Mouse (Mus musculus) layer of hippocampus, postnatal 14 days (tissue): ENCODE measurements around the gene Hoxb1. TPM values are rescaled to one million over a fixed set of nuclear protein-coding genes. Genes with fewer than 3 reads are reported as not detected.

Experiments
- DNase-seq, 2 experiments: peaks; one replicate each; pipeline ENCODE4 v3.0.0; 2021 to 2022; ENCODE audit warnings: low spot score in 2 of 2, mixed read lengths in 1 of 2
- total RNA-seq, 2 experiments: library from RNA; stranded (reverse); gene quantifications; 2 replicates each; pipeline ENCODE4 v1.2.3; 2021

Hoxb1 gene
- total RNA-seq, 2 experiments from 2014 or later: not detected

GRCm38 (mm10) chr11:96348988-96349387 is 16.6 kb upstream of the Hoxb1 start:
- DNase-seq: no peak

GRCm38 (mm10) chr11:96349491-96350340 is 15.8 kb upstream of the Hoxb1 start:
- no peak for DNase-seq

- no peak for DNase-seq
These were observed 15.3 kb upstream of the Hoxb1 start, which contains the start of gene Hoxb2 for GRCm38 (mm10) chr11:96350341-96350624. Gene Hoxb2 (plus strand): TSS chr11:96350525.

GRCm38 (mm10) chr11:96350791-96351190 is 14.8 kb upstream of the Hoxb1 start:
- DNase-seq: no peak

- DNase-seq: no peak
These were observed 14.2 kb upstream of the Hoxb1 start for GRCm38 (mm10) chr11:96351312-96351711.

GRCm38 (mm10) chr11:96351831-96352230 is 13.7 kb upstream of the Hoxb1 start:
- no peak for DNase-seq

GRCm38 (mm10) chr11:96352691-96353521 is 12.6 kb upstream of the Hoxb1 start:
- DNase-seq: no peak

- DNase-seq: peak in 1 of 2 experiments; percentile 22
These were observed 12.1 kb upstream of the Hoxb1 start for GRCm38 (mm10) chr11:96353522-96353841.

- no peak for DNase-seq
These were observed 11.6 kb upstream of the Hoxb1 start for GRCm38 (mm10) chr11:96353939-96354338.

- DNase-seq: no peak
These were observed 11.2 kb upstream of the Hoxb1 start for GRCm38 (mm10) chr11:96354376-96354775.

- DNase-seq: no peak
These were observed 10.7 kb upstream of the Hoxb1 start for GRCm38 (mm10) chr11:96354801-96355311.

- DNase-seq: no peak
These were observed 1.7 kb upstream of the Hoxb1 start for GRCm38 (mm10) chr11:96363807-96364206.

GRCm38 (mm10) chr11:96366092-96367041 is 815 bp downstream of the Hoxb1 start:
- DNase-seq: no peak

GRCm38 (mm10) chr11:96367141-96367540 is 1.6 kb downstream of the Hoxb1 start:
- DNase-seq: no peak

GRCm38 (mm10) chr11:96368686-96369085 is 3.1 kb downstream of the Hoxb1 start:
- no peak for DNase-seq

GRCm38 (mm10) chr11:96369140-96369539 is 3.6 kb downstream of the Hoxb1 start:
- DNase-seq: no peak

- DNase-seq: no peak
These were observed 6.2 kb downstream of the Hoxb1 start for GRCm38 (mm10) chr11:96371726-96372125.

GRCm38 (mm10) chr11:96372519-96372918 is 7.0 kb downstream of the Hoxb1 start:
- DNase-seq: no peak

GRCm38 (mm10) chr11:96374810-96375209 is 9.3 kb downstream of the Hoxb1 start:
- no peak for DNase-seq

GRCm38 (mm10) chr11:96383381-96383780 is 17.8 kb downstream of the Hoxb1 start:
- DNase-seq: no peak

- DNase-seq: no peak
These were observed 22.1 kb downstream of the Hoxb1 start for GRCm38 (mm10) chr11:96387635-96388034.
